Mouse (Mus musculus) myocyte (in vitro differentiated cells): Measurements from ENCODE around the gene Slc20a1.

Experiments used
- MAX ChIP-seq: IDR thresholded peaks from one replicate; pipeline ENCODE4 v1.6.1; 2011; ENCODE audit warnings: low read depth, mild to moderate bottlenecking, control low read depth
- POLR2A ChIP-seq: IDR thresholded peaks from one replicate; pipeline ENCODE4 v1.6.1; 2011; ENCODE audit warnings: low read depth, mild to moderate bottlenecking, control low read depth, moderate library complexity; ENCODE audit not compliant: insufficient read length

GRCm38 (mm10) chr2:129211957-129212356 is 13.4 kb downstream of the Slc20a1 start:
- TF ChIP-seq POLR2A (no peak), MAX (no peak)
